Mouse (Mus musculus) CH12F3 (cell line): Measurements from ENCODE around the gene Btbd10.

Experiments used
- in situ Hi-C: fragments of 300-500 bp; cut with MboI; formaldehyde crosslinking; loops from 2 replicates; pipeline ENCODE4 v1.14.3; 2020; ENCODE audit warnings: low sequenced_read_pairs

The Btbd10 gene

DNA sequence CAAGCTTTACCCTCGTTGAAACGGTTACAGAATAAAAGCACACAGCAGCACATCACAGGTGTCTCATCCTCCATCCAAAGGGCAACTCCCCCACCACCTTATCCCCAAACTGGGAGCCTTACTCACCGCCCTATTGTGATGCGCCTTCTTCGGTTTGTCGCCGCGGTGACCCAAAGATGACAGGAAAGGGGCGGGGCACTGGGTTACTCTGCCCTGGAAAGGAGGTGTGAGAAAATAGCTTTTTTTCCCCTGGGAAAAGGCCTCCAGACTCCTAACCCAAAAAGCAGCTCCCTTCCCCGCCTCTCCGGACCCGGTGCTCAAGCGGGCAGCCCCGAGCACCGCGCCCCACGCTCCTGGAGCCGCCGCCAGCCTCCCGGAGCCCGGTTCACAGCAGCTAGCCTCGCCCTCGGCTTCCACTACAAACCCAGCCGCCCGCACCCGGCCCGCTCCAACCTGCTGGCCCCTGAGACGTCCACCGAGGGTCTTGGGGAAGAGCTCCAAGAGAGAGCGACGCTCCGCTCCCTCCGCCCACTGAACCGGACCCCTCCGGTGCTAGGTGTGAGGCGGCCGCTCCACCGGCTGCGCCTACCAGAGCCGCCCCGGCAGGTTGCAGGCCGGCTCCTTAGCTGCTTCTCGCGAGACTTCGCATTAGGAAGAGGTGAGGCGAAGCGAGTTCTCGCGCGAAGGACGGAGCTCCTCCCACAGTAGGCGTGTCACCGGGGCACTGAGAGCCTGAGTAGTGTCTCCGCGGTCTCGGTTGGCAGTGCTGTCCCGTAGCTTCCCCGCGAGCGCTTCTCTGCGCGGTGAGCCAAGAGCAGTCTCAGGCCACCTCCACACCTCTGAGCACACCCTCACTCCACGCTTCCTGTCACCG, at the start of gene Btbd10:
Gene Btbd10, minus strand, starts transcription at position 647 of the 874 bp plus-strand sequence.
- in situ Hi-C loops = no loop called here

DNA sequence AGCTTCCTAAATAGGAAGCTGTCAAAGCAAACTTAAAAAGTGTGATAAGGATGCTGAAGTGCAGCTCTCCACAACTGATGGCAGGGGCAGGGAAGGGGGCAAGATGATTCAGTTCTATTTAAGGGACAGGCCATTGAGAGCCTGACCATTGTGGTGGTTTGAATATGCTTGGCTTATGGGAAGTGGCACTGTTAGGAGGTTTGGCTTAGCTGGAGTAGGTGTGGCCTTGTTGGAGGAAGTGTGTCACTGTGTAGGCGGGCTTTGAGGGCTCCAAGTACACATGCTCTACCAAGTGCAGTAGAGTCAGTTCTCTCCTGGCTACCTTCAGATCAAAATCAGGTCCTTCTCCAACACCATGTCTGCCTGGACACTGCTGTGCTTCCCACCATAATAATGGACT, 47.3 kb upstream of the Btbd10 start:
- in situ Hi-C loops = no loop called here

DNA sequence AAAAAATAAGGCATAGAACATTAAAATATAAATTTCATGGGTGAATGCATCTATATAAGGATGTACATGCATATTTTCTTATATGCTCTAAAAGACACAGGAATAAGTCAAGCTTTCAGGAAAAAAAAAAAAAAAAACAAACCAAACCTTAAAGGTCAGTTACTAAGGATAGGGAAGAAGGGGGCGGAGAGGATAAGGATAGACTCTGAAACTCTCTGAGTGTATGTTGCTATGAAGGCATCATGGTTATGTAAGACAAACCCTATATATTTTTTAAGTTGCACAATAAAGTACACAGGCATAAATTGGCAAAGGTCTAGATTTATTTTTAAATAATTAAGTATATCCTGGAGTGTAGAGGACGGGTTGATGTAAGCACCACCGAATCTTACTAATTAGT, 46.1 kb upstream of the Btbd10 start:
- in situ Hi-C loops = no loop called here

DNA sequence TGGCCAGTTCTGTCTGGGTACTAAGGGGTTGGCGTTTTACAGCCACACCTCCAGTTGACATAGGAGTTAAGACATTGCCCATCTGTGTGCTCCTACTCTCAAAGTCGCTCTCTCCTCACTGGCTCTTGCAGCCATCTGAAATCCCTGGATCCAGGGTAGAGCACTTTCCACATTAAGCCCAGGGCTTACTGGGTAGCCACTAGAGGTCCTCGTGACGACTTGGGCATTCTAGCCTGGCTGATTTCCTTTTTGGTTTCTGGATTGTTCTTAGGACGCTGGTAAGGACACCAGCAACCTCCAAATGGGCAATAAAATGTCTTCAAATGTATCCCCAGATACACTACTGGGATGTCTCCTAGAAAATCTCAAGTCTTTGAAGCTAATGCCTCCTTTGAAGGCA, 39.5 kb upstream of the Btbd10 start:
- in situ Hi-C loops = no loop called here

DNA sequence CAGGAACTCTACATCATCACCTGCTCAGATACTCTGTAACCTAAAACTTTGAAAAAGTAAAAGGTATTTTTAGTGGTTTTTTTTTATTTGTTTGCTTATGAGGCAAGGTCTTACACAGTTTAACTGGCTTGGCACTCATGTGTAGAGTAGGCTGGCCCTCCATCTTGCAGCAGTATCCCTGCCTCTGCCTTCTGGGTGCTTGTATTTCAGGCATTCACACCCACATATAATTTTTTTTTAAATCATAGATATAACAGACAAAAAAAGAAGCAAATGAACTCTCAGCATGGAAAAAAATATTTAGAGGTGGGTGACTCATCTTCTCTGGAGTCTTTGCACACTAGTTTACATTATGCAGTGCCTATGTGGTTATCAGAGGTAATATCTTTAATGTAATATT, 28.9 kb upstream of the Btbd10 start:
- in situ Hi-C loops = loop anchor here (25.0 kb wide), 1 partner anchor 614 kb away; no protein-coding TSS in a partner anchor

DNA sequence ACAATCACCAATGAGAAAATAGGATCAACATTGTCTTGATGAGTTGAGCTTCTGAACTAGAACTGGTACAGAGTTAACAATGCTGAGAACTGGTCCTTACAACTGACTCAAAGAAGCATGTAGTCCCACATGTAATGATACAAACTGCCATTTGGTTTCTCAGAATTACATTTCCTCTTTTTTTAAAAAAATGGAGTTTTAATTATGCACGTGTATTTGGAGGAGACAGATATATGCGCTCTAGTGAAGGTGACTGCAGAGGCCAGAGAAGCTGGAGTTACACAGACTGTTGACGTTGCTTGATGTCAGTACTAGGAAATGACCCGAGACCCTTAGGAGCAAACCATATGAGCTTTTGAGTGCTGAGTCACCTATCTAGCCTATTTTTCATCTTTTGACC, 27.5 kb upstream of the Btbd10 start:
- in situ Hi-C loops = loop anchor here (25.0 kb wide), 1 partner anchor 616 kb away; no protein-coding TSS in a partner anchor

DNA sequence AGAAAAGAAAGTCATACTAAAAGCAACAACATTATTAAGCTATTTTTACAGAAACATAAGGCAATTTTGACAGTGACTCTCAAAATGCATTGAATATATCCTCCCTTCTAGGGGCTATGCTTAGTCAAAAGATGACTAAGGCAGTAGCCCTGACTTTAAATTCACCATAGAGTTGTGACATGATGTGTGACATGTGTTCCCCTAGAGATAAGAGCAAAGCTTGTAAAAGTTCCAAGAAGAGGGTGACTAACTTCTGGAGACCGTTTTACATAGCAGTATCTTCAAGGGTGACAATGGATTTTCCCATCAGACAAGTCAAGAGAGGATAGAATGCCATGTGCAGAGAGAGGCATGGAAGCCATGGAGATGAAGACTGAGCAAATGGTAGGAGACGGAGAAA, 22.4 kb upstream of the Btbd10 start:
- in situ Hi-C loops = loop anchor here (25.0 kb wide), 1 partner anchor 621 kb away; no protein-coding TSS in a partner anchor

DNA sequence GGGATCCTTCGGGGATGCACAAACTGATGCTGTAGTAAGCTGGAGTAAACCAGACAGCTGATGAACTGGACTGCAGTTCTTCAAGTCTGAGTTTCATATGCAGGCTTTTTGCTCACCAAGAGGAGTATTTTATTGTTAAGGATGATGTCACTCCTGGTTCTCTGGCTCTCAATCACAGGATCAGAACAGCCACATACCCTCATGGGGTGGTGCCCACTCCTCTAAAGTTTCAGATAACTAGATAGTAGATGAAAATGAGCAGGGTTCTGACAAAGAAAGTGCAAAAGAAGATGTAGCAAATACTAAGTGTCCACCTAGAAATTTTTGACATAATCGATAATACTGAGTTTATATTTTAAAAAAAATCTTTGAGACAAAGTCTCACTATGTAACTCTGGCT, 19.3 kb upstream of the Btbd10 start, which contains the start of gene Pth:
Gene Pth, minus strand, starts transcription at position 101 of the 400 bp plus-strand sequence.
- in situ Hi-C loops = loop anchor here (5.0 to 25.0 kb wide), 2 partner anchors 209 to 624 kb away; no protein-coding TSS in a partner anchor

DNA sequence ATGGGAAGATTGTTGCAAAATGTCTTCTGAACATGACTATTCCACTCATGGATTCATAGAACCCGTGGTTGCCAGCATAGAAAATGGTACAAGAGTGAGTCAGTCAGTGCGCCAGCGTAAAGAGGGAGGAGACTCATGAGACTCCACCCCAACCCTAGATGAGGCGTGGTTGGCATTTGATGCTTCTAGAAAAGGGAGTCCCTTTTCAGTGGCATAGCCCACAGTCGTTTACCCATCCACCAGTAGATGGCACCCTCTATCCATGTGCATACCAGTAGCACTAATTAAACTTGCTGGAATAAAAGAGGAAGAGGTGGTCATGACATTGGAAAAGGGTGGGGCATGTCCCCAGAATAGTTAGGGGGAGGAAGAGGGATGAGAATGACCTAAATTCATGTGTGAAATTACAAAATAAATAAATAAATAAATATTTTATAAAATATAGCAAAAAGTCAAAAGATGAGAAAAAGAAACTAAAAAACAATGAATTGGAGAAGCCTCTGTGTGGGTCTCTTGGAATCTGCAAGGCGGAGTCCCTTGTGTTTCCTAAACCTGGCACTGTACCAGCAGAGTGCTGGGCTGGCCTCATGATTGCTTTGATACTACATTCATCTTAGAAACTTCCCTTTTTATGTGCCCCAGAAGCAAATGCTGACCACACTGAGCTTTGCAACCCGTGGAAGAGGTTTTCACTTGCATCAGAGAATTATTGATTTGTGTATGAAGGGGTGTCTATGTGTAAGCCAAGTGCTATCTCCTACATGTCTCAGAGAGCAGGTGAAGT, 8.9 kb upstream of the Btbd10 start:
- in situ Hi-C loops = loop anchor here (25.0 kb wide), 1 partner anchor 634 kb away; no protein-coding TSS in a partner anchor

DNA sequence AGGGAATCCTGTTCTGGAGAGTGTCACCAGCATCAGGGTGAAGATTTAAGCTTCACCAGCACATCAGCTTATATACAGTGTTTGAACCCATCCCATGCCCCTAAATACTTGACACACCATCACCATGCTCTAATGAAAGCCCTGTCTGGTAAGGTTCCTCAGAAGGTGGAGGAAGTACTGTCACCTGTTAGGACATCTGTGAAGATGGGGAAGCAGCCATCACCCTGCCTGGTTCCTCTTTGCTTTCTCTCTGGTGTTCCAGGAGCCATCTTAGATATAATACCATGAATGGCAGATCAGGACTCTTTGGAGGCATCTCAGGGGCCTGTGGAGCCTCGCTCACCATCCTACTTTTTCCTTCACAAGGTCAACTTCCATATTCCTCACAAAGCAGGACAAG, 3.5 kb upstream of the Btbd10 start:
- in situ Hi-C loops = no loop called here

DNA sequence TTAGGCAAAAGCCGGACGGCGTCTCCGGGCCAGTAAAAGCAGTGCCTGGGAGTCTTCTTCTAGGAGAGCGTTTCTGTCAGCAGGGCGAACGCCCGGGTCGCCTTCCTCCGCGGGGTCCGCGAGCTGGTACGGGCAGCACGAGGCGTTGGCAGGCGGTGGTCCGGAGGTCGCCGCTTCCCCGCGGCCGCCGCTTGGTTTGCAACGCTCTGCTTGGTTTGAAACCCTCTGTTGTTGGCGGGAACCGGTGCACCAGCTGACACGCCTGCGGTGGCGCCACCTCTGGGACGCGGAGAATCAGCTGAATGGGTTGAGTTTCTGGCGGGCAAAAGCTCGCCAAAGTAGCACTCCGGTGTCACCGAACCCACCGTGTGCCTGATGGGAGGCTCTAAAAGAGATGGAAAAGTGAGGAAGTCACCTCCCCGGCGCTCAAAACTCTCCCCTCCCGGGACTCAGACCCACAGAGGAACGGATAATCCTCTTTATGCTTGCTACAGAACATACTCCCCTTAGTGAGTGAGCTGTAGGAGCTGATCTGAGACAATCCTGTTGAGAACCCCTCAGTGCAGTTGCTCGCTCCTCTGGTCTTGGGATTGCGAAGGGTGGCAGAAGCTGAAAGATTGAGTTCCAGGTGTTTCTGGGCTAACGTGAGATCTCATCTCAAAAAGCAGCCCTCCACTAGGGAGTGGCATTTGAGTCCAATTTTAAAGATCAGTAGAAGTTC, 588 bp upstream of the Btbd10 start:
- in situ Hi-C loops = no loop called here

DNA sequence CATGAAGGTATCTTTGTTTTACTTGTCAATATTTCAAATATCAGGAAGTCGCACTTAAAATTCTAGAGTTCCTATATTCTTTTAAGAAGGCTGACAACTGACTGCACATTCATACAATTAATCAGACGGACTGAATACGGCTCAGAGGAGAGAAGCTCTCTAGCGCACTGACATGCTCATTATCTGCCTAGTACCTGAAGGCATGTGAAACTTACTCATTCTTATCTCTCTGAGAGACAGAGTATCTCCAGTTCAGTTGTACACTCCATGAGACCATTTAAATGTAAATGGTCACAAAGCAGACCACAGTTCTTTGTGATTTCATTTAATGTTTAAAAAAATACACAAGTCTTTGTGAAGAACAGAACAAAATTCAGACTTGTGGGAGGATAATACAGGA, 1.8 kb downstream of the Btbd10 start:
- in situ Hi-C loops = no loop called here

DNA sequence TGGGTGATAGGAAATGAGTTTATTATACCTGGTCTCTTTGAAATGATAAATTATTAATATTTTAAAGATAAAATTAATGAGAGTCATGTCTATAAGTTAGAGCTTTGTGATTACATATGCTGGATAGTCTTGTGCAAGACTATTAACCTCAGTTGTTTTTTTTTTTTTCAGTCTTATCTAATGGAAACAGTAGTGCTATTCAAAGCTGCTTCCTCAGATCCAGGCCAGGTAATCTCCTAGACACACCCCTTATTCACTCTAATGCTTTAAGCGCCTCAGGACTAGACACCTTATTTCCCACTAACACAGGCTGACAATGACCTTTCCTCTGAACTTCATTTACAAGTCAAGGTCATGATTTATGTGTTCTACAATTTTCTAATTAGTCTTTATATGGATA, 20.1 kb downstream of the Btbd10 start:
- in situ Hi-C loops = no loop called here

DNA sequence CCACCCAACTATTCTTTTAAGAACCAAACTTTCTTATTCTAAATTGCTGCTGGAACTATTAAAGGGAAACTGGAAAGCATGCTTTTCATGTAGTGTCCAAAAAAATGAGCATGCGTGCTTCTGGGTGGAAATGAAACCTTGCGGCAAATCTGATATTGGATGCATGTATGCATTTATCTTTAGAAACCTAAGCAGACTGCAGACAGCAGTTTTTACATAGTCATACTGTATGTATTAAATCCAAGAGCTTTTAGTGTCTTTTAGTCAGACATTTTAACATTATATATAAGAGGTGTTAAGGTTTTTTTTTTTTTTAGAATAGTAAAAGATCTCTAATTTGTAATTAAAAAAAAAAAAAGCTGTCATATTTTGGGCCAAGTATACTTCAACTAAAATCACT, 21.5 kb downstream of the Btbd10 start:
- in situ Hi-C loops = no loop called here

DNA sequence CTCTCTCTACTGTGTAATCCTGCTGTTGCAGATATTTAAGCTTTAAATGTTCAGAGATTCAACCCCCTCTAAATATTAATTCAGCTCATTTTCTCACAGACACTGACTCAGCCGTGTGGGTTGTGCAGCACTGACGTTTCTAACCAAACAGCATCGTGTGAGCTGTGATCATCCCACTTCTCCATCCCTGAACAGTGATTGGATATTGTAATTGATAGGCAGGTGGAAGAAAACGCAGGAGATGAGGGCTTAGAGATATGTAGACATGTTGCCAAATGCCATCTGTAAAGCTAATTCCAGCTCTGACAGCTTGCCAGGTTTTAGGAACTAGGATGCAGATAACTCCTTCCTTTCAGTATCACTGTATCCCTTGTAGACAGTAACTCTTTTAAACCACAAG, 21.9 kb downstream of the Btbd10 start:
- in situ Hi-C loops = no loop called here

DNA sequence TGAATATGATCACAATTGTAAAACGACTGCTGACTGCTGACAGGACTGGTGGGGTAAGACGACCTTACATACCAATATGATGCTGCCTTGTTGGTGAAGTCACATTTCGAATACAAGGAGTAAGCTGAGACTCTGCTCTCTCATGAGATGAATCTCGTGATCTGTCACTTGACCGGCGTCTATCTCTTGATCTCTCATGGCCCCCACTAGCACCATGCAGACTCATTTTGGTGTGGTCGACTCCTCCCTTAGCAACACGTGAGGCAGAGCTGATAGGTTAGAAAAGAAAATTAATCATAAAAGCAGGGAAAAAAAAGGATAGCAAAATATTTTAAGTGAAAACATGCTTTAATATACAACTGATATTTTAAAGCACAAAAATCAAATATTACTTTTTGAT, 33.9 kb downstream of the Btbd10 start:
- in situ Hi-C loops = no loop called here

DNA sequence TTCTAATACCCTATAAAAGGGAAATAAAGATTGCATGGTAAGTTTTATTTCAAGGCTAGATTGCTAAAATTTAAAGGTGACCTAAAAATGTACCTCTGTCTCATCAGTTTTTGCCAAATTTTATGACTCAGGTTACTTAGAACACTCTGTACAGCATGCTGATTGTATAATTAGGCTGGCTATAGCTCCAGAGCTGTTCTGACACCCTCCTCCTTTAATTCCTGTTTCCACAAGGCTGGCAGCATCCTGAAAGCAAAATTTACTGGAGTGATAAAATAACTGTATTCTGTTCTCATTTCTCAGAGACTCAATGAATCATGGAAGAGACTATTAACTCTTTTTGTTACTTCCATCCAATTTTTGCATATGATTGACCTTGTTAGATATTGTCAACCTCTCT, 35.2 kb downstream of the Btbd10 start:
- in situ Hi-C loops = no loop called here

DNA sequence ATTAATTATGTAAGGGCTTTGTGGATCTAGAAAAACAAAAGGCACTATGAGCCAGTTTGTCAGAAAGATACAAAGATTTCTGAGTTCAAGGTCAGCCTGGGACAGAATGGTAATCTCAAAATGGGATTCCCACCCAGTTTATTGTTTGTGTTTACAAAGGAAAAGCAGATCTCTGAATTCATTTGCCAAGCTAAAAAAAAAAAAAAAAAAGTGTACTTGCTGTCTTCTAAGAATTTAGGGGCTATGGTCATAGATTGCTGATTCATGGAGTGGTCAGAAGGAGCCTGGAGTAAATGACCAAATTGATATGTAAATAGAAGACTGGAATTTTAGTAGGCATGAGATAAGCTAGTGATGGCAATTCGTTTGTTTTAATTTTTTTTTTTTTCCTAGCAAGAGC, 49.1 kb downstream of the Btbd10 start:
- in situ Hi-C loops = no loop called here

DNA sequence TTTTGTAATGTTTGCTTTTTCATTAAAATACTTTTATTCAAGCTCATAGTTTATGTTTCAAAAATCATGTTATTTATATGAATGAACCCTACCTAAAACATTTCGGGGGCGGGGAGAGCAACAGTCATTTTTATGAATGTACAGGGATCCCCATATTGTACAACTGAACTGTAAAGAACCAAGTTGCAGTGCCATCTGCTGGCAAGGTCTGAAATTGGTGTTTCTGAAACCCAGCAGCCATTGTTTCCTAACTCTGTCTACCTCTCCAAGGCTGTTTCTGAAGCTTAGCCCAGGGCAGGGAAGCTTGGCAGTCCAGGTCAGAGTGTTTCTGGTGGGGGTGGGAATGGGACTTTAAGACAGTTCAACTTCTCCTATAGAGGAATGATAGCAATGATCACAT, 57.4 kb downstream of the Btbd10 start:
- in situ Hi-C loops = no loop called here

DNA sequence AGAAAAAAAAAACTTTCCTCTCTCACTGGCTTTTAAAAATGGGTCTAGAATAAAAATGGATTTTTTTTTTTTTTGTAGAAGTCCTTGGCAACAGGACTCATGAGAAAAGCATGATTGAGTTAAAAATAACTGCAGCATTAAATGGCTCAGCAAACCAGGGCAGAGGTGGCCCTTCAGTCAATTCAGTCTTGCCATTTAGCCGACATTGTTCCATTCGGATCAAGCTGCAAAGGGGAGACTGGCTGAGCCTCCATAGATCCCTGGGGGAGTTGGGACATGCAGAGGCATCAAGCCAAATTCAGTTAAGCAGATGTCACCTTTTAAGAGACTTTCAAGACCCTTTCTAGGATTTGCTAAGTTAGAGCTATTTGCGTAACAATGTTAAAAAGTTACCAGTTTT, 59.1 kb downstream of the Btbd10 start:
- in situ Hi-C loops = no loop called here

DNA sequence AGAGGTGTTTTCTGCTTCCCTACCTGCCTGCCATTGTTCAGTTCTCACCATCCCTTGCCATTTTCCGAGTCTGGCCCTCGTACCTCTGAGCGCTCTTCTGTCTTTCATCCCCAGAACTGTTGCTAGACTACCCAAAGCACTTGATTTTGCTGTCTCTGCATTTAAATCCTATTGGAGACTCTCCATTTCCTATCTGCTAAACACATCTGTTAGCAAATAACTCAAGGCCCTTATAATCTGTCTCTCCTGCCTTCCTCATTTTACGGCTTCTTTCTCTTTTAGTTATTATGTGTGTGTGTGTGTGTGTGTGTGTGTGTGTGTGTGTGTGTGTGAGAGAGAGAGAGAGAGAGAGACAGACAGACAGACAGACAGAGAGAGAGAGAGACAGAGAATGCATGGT, 71.4 kb downstream of the Btbd10 start:
- in situ Hi-C loops = no loop called here
